Mouse (Mus musculus): Measurements from ENCODE around the gene D10Wsu102e. TPM values are rescaled to one million over a fixed set of nuclear protein-coding genes. Genes with fewer than 3 reads are reported as not detected.
"Not testable (repeated sequence)": the region's sequence is repeated elsewhere in the genome, so short reads cannot be mapped to it uniquely, and the experiment has no call there.

Gene D10Wsu102e
- polyA plus RNA-seq, 1 experiment from 2014 or later, result 0.20 TPM

DNA sequence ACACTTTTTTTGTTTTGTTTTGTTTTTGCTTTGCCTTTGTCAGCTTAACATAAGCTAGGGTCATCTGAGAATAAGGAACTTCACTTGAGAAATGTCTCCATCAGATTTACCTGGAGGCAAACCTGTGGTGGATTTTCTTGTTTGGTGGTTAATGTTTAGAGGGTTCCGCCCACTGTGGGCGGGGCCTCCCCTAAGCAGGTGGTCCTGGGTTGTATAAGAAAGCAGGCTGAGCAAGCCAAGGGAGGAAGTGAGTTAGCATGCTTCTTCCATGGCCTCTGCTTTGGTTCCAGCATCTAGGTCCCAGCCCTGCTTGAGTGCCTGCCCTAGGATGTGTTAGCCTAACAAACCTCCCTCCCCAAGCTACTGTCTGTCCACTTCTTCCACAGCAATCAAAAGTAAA lies 18.8 kb upstream of the D10Wsu102e start:
- Histone ChIP-seq H3K4me2 (ENCODE audit: low read depth, low read length) (no peak overlapping the region), H3K4me1 (ENCODE audit: control insufficient read depth, low read depth, low read length) (no peaks in the 10 kb centered on the region; the same call in 1 of the 2 replicates), H3K9ac (ENCODE audit: low read depth, low read length) (no peak overlapping the region), H3K27ac (ENCODE audit: low read length) (no peak overlapping the region), H3K36me3 (ENCODE audit: control insufficient read depth, insufficient read depth) (no peaks in the 10 kb centered on the region), H3K9me3 (replicated peaks; ENCODE audit: control insufficient read depth, low read length) (no peaks in the 10 kb centered on the region), H3K27me3 (ENCODE audit: control insufficient read depth, insufficient read depth, low read depth, low read length) (peaks cover 23% of the 10 kb centered on the region), H3K4me3 (ENCODE audit: low read depth, low read length) (no peak overlapping the region)
- WGBS (ENCODE audit: insufficient replicate concordance), result 25% methylated on average over 2 of the region's 2 CpGs
- ATAC-seq (ENCODE audit: low read depth), result no peak

GRCm38 (mm10) chr10:83343171-83343570 lies 16.9 kb upstream of the D10Wsu102e start:
- no peak for ATAC-seq (ENCODE audit: low read depth)

GRCm38 (mm10) chr10:83343828-83344685 lies 16.0 kb upstream of the D10Wsu102e start:
- H3K9me3 ChIP-seq (replicated peaks; ENCODE audit: control insufficient read depth, low read length), result no peaks in the 10 kb centered on the region
- ATAC-seq (ENCODE audit: low read depth), result no peak
- no peaks in the 10 kb centered on the region for H3K36me3 ChIP-seq (ENCODE audit: control insufficient read depth, insufficient read depth)
- H3K4me3 ChIP-seq (ENCODE audit: low read depth, low read length), result no peak overlapping the region
- no peak overlapping the region for H3K27ac ChIP-seq (ENCODE audit: low read length)
- no peak overlapping the region for H3K4me2 ChIP-seq (ENCODE audit: low read depth, low read length)
- H3K4me1 ChIP-seq (ENCODE audit: control insufficient read depth, low read depth, low read length), result no peaks in the 10 kb centered on the region
- WGBS (ENCODE audit: insufficient replicate concordance), result 48% methylated on average over 2 of the region's 2 CpGs
- no peaks in the 10 kb centered on the region for H3K27me3 ChIP-seq (ENCODE audit: control insufficient read depth, insufficient read depth, low read depth, low read length)
- H3K9ac ChIP-seq (ENCODE audit: low read depth, low read length), result no peak overlapping the region

More at GRCm38 (mm10) chr10:83343171-83343570, 16.9 kb upstream of the D10Wsu102e start:
- Histone ChIP-seq H3K4me1 (ENCODE audit: control insufficient read depth, low read depth, low read length) (no peaks in the 10 kb centered on the region), H3K27ac (ENCODE audit: low read length) (no peak overlapping the region), H3K36me3 (ENCODE audit: control insufficient read depth, insufficient read depth) (no peaks in the 10 kb centered on the region), H3K4me2 (ENCODE audit: low read depth, low read length) (no peak overlapping the region), H3K9me3 (replicated peaks; ENCODE audit: control insufficient read depth, low read length) (no peaks in the 10 kb centered on the region), H3K9ac (ENCODE audit: low read depth, low read length) (no peak overlapping the region), H3K27me3 (ENCODE audit: control insufficient read depth, insufficient read depth, low read depth, low read length) (peaks cover 5% of the 10 kb centered on the region), H3K4me3 (ENCODE audit: low read depth, low read length) (no peak overlapping the region)
- 66% methylated on average over 5 of the region's 5 CpGs for WGBS (ENCODE audit: insufficient replicate concordance)

DNA sequence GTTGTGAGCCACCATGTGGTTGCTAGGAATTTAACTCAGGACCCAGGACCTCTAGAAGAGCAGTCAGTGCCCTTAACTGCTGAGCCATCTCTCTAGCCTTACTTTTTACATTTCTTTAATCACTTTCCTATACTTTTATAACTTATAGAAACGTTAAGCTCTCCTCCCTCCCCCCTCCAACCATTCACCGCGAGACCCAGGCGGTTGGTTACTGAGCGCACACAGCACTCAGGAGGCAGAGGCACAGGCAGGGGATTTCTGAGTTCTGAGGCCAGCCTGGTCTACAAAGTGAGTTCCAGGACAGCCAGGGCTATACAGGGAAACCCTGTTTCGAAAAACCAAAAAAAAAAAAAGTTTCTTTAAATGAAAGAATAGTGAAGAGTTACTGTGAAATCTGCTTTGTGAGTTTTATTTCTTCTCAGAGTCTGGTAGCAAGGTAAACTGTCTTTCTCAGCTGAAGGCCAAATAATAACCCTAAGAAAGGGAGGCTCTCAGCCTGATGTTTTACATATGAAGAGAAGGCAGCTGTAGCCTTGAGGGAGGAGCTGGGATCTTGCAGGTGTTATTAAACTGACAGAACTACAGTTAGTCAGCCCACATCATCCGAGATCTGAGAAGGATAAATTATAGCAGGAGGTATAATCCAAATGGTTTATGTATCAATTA lies 14.2 kb upstream of the D10Wsu102e start:
- 52% methylated on average over 7 of the region's 7 CpGs for WGBS (ENCODE audit: insufficient replicate concordance)
- H3K9ac ChIP-seq (ENCODE audit: low read depth, low read length), result no peak overlapping the region
- ATAC-seq (ENCODE audit: low read depth), result no peak
- H3K4me1 ChIP-seq (ENCODE audit: control insufficient read depth, low read depth, low read length), result no peaks in the 10 kb centered on the region
- H3K9me3 ChIP-seq (replicated peaks; ENCODE audit: control insufficient read depth, low read length), result no peaks in the 10 kb centered on the region
- H3K36me3 ChIP-seq (ENCODE audit: control insufficient read depth, insufficient read depth), result no peaks in the 10 kb centered on the region
- H3K4me2 ChIP-seq (ENCODE audit: low read depth, low read length), result no peak overlapping the region
- H3K27ac ChIP-seq (ENCODE audit: low read length), result no peak overlapping the region
- H3K27me3 ChIP-seq (ENCODE audit: control insufficient read depth, insufficient read depth, low read depth, low read length), result no peaks in the 10 kb centered on the region
- no peak overlapping the region for H3K4me3 ChIP-seq (ENCODE audit: low read depth, low read length)

- WGBS (ENCODE audit: insufficient replicate concordance), result 57% methylated on average over 5 of the region's 5 CpGs
- H3K9me3 ChIP-seq (replicated peaks; ENCODE audit: control insufficient read depth, low read length), result no peaks in the 10 kb centered on the region
- no peaks in the 10 kb centered on the region for H3K36me3 ChIP-seq (ENCODE audit: control insufficient read depth, insufficient read depth)
- H3K4me1 ChIP-seq (ENCODE audit: control insufficient read depth, low read depth, low read length), result no peaks in the 10 kb centered on the region
- no peak for ATAC-seq (ENCODE audit: low read depth)
- H3K27ac ChIP-seq (ENCODE audit: low read length), result no peak overlapping the region
- H3K27me3 ChIP-seq (ENCODE audit: control insufficient read depth, insufficient read depth, low read depth, low read length), result no peaks in the 10 kb centered on the region
- H3K4me3 ChIP-seq (ENCODE audit: low read depth, low read length), result no peak overlapping the region
- H3K9ac ChIP-seq (ENCODE audit: low read depth, low read length), result no peak overlapping the region
- no peak overlapping the region for H3K4me2 ChIP-seq (ENCODE audit: low read depth, low read length)
Measured at GRCm38 (mm10) chr10:83346359-83346736, 13.7 kb upstream of the D10Wsu102e start.

GRCm38 (mm10) chr10:83347494-83347893 lies 12.5 kb upstream of the D10Wsu102e start:
- H3K9me3 ChIP-seq (replicated peaks; ENCODE audit: control insufficient read depth, low read length), result no peaks in the 10 kb centered on the region
- 34% methylated on average over 7 of the region's 7 CpGs for WGBS (ENCODE audit: insufficient replicate concordance)
- no peak overlapping the region for H3K4me3 ChIP-seq (ENCODE audit: low read depth, low read length)
- H3K9ac ChIP-seq (ENCODE audit: low read depth, low read length), result no peak overlapping the region
- no peak overlapping the region for H3K27ac ChIP-seq (ENCODE audit: low read length)
- no peaks in the 10 kb centered on the region for H3K27me3 ChIP-seq (ENCODE audit: control insufficient read depth, insufficient read depth, low read depth, low read length)
- H3K36me3 ChIP-seq (ENCODE audit: control insufficient read depth, insufficient read depth), result no peaks in the 10 kb centered on the region
- no peak for ATAC-seq (ENCODE audit: low read depth)
- H3K4me2 ChIP-seq (ENCODE audit: low read depth, low read length), result no peak overlapping the region
- no peaks in the 10 kb centered on the region for H3K4me1 ChIP-seq (ENCODE audit: control insufficient read depth, low read depth, low read length)

- Histone ChIP-seq H3K9ac (ENCODE audit: low read depth, low read length) (no peak overlapping the region), H3K27me3 (ENCODE audit: control insufficient read depth, insufficient read depth, low read depth, low read length) (no peaks in the 10 kb centered on the region), H3K4me3 (ENCODE audit: low read depth, low read length) (no peak overlapping the region), H3K4me1 (ENCODE audit: control insufficient read depth, low read depth, low read length) (no peaks in the 10 kb centered on the region; the same call in 1 of the 2 replicates), H3K27ac (ENCODE audit: low read length) (no peak overlapping the region), H3K4me2 (ENCODE audit: low read depth, low read length) (no peak overlapping the region), H3K36me3 (ENCODE audit: control insufficient read depth, insufficient read depth) (no peaks in the 10 kb centered on the region), H3K9me3 (replicated peaks; ENCODE audit: control insufficient read depth, low read length) (no peaks in the 10 kb centered on the region)
- no peak for ATAC-seq (ENCODE audit: low read depth)
- WGBS (ENCODE audit: insufficient replicate concordance), result 53% methylated on average over 2 of the region's 2 CpGs
Measured at GRCm38 (mm10) chr10:83350689-83351088, 9.3 kb upstream of the D10Wsu102e start.

- not testable (repeated sequence) for H3K4me3 ChIP-seq (ENCODE audit: low read depth, low read length); ATAC-seq (ENCODE audit: low read depth); H3K9me3 ChIP-seq (replicated peaks; ENCODE audit: control insufficient read depth, low read length); H3K4me1 ChIP-seq (ENCODE audit: control insufficient read depth, low read depth, low read length); H3K9ac ChIP-seq (ENCODE audit: low read depth, low read length); H3K27me3 ChIP-seq (ENCODE audit: control insufficient read depth, insufficient read depth, low read depth, low read length); H3K27ac ChIP-seq (ENCODE audit: low read length); H3K36me3 ChIP-seq (ENCODE audit: control insufficient read depth, insufficient read depth); H3K4me2 ChIP-seq (ENCODE audit: low read depth, low read length)
- 79% methylated on average over 4 of the region's 4 CpGs for WGBS (ENCODE audit: insufficient replicate concordance)
Measured at GRCm38 (mm10) chr10:83351779-83352178, 8.2 kb upstream of the D10Wsu102e start.

Measured in liver, embryonic 16.5 days (tissue).